Mouse (Mus musculus) left cerebral cortex, adult 2 months (tissue): ENCODE results near the gene Loxl3. TPM values are rescaled to one million over a fixed set of nuclear protein-coding genes. Genes with fewer than 3 reads are reported as not detected.

Experiments used
- DNase-seq, 2 experiments: peaks; one replicate each; pipeline ENCODE4 v3.0.0; 2021 to 2022; ENCODE audit warnings: low spot score in 2 of 2, mixed read lengths in 1 of 2; ENCODE audit errors: extremely low spot score in 1 of 2
- H3K27ac ChIP-seq: fragments of 200-600 bp; 2 replicates; pipeline ENCODE4 v1.8.1; 2022
- H3K4me3 ChIP-seq: fragments of 200-600 bp; 2 replicates; pipeline ENCODE4 v1.8.1; 2022
- CTCF ChIP-seq: fragments of 200-600 bp; IDR thresholded peaks from 2 replicates; pipeline ENCODE4 v1.8.1; 2022; ENCODE audit warnings: antibody characterized with exemption, mild to moderate bottlenecking, moderate library complexity
- intact Hi-C: fragments of 180-260 bp; cut with DNase I; formaldehyde crosslinking; loops from one replicate; pipeline ENCODE4 v1.15.1; 2025
- total RNA-seq, 2 experiments: library from RNA; stranded (reverse); gene quantifications; 2 replicates each; pipeline ENCODE4 v1.2.3; 2021

The Loxl3 gene
- total RNA-seq, 2 experiments from 2014 or later: 2.0 to 3.5 TPM

DNA sequence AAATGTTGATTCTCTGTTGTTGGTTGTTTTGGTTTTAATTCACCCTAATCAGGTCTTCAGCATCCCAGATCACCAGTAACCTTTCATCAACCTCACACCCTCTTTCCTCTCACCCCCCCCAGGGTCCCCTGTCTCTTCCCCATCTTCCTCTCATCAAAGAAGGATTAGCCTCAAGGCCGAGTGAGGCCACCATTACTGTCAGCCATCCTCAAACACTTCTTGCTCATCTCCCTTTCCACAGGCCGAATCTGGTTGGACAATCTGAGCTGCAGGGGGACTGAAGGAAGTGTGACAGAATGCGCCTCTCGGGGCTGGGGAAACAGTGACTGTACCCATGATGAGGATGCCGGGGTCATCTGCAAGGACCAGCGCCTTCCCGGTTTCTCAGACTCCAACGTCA, 3.2 kb downstream of the Loxl3 start:
- intact Hi-C loops: loop anchor here (5.0 kb wide), 1 partner anchor 40 kb away; no protein-coding TSS in a partner anchor

DNA sequence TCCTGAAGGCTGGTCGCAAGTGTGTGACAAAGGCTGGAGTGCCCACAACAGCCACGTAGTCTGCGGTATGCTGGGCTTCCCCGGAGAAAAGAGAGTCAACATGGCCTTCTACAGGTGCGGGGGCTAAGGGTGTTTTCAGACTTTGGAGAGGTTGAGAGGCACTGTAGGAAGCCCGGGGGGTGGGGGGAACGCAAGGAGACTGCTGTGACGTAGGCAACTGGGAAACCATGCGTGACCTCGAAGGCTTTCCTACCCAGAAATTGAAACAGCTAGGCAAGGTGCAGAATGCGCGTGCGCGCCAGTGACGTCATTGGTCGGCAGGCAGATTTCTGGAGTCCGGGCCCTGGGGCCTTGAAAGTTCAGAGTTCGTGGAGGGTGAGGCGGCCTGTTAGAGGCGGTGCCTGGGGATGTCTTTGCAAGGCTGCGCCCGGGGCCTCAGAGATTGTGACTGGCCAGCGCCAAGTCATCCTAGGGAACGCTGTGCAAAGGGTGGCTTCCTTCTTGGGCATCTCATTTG, 4.6 kb downstream of the Loxl3 start:
- DNase-seq: peak; percentile 83 to 85
- peak overlapping the region; percentile 37 for H3K4me3 ChIP-seq
- intact Hi-C loops: loop anchor here (5.0 kb wide), 1 partner anchor 41 kb away; no protein-coding TSS in a partner anchor
- TF ChIP-seq CTCF: no peak
- H3K27ac ChIP-seq: no peak overlapping the region

More for the DNA sequence above, 3.2 kb downstream of the Loxl3 start:
- DNase-seq: no peak
- TF ChIP-seq CTCF: no peak
- H3K4me3 ChIP-seq: no peak overlapping the region
- H3K27ac ChIP-seq: no peak overlapping the region

GRCm38 (mm10) chr6:83040601-83041000, 6.6 kb downstream of the Loxl3 start:
- H3K4me3 ChIP-seq: no peak overlapping the region
- no peak overlapping the region for H3K27ac ChIP-seq
- no peak for TF ChIP-seq CTCF
- DNase-seq: no peak
- intact Hi-C loops: no loop called here

DNA sequence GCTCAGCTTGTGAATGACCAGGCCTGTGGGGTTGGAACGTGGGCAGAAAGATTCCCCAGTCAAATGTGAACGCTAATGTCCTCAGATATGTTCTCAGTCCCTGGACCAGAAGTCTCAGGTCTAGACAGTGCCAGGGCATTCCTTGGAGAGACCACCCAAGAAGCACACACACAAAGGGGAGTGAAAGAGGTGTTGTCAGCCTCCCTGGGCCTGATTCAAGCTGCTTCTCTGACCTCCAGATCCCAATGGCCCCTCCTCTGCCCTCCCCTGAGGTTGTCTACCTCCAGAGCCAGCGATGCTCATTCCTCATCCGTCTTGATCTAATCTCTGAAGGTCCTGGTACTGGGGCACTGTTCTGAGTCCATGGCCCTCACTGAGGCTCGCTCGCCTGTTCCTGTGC, 9.6 kb downstream of the Loxl3 start:
- Histone ChIP-seq H3K4me3 (no peak overlapping the region), H3K27ac (no peak overlapping the region)
- intact Hi-C loops: no loop called here
- DNase-seq: no peak
- no peak for TF ChIP-seq CTCF

GRCm38 (mm10) chr6:83043993-83044392, 10.0 kb downstream of the Loxl3 start:
- no peak for DNase-seq
- H3K27ac ChIP-seq: no peak overlapping the region
- intact Hi-C loops: no loop called here
- H3K4me3 ChIP-seq: no peak overlapping the region
- TF ChIP-seq CTCF: no peak

- no peak for TF ChIP-seq CTCF
- DNase-seq: no peak
- Histone ChIP-seq H3K4me3 (no peak overlapping the region), H3K27ac (no peak overlapping the region)
- intact Hi-C loops: no loop called here
Observed at GRCm38 (mm10) chr6:83044742-83045141, 10.8 kb downstream of the Loxl3 start.

DNA sequence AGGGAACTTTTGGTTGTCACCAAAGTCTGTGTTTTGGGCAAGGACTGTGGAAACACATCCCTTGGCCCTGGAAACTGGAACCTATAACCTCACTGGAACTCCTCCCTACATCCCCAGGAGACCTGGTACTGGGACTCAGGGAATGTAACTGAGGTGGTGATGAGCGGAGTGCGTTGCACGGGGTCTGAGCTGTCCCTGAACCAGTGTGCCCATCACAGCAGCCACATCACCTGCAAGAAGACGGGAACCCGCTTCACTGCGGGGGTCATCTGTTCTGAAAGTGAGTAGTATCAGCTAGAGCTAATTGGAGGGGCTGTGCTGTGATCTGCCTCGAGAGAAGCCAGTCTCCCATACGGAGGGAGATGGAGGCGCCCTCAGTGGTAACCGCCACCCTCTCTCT, 15.4 kb downstream of the Loxl3 start:
- Histone ChIP-seq H3K27ac (no peak overlapping the region), H3K4me3 (no peak overlapping the region)
- no peak for TF ChIP-seq CTCF
- intact Hi-C loops: no loop called here
- no peak for DNase-seq

DNA sequence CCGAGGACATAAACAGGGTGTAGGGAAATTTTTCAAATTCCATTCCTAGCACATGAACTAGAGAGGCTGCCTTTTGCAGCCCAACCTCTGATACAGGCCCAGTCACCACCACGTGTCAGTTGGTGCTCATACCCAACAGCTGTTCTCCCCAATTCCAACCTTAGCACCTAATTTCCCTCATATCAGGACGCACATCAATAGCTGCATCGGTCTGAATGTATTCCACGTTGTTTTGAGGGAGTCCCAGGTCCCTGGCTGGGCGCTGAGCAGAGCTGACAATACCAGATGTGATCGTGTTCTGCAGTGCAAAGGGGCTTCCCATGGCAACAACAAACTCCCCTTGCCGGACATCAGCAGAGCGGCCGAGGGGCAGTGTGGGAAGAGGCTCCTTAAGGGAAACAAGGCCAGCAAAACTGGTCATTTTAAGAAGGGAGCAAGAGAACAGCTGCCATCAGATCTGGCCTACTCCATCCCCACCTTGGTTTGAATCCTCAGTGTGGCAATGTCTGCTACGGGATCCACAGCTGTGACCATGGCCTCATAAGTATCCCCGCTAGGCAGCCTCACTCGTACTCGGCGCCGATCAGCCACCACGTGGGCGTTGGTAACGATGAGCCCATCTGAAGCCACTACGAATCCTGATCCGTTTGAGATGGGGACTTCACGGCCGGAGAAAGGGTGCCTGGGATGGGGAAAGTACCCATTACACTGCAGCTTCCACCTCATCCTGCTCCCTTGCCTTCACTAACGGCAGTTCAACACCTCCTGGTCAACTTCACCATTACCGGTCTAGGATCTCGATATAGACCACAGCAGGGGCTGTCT, 19.4 kb downstream of the Loxl3 start:
- intact Hi-C loops: no loop called here
- DNase-seq: no peak
- TF ChIP-seq CTCF: no peak
- peak overlapping the region; percentile 99 for H3K4me3 ChIP-seq
- peak overlapping the region; percentile 84 for H3K27ac ChIP-seq

- intact Hi-C loops: loop anchor here (1.0 to 2.0 kb wide), 4 partner anchors 24 to 145 kb away; partner anchors contain the start of genes Ccdc142 and Gm42688
- TF ChIP-seq CTCF: no peak
- peak within 1 kb of the TSS; percentile 84 for H3K27ac ChIP-seq
- peak within 1 kb of the TSS; percentile 99 for H3K4me3 ChIP-seq
- peak; percentile 97 to 98 for DNase-seq
Observed at GRCm38 (mm10) chr6:83054074-83054851, 20.3 kb downstream of the Loxl3 start, which contains the start of gene Aup1. Aup1 (plus strand) TSS chr6:83054521.

GRCm38 (mm10) chr6:83054871-83055431, 21.0 kb downstream of the Loxl3 start, which contains the start of gene Htra2:
Htra2 (minus strand) TSS chr6:83055273.
- DNase-seq: peak in 1 of 2 experiments; percentile 56
- peak within 1 kb of the TSS; percentile 99 for H3K4me3 ChIP-seq
- intact Hi-C loops: loop anchor here (1.0 to 2.0 kb wide), 4 partner anchors 23 to 146 kb away; partner anchors contain the start of genes Ccdc142 and Gm42688
- peak within 1 kb of the TSS; percentile 84 for H3K27ac ChIP-seq
- TF ChIP-seq CTCF: peak; percentile 37

GRCm38 (mm10) chr6:83057790-83058189, 23.8 kb downstream of the Loxl3 start, which contains the start of gene Dqx1:
Dqx1 (plus strand) TSS chr6:83057844.
- Histone ChIP-seq H3K27ac (no peak within 1 kb of the TSS), H3K4me3 (no peak within 1 kb of the TSS)
- no peak for TF ChIP-seq CTCF
- DNase-seq: no peak
- intact Hi-C loops: no loop called here
